Mouse (Mus musculus) granulocyte monocyte progenitor cell, adult 5-6 weeks (primary cell): Measurements from ENCODE around the gene Efhc1. TPM values are rescaled to one million over a fixed set of nuclear protein-coding genes. Genes with fewer than 3 reads are reported as not detected.

Source experiments
- total RNA-seq, 2 experiments: library from RNA; stranded (forward) in 1 of 2; stranded (reverse) in 1 of 2; fragments of 200-712, 200-1000 nt in 1 of 2; fragments of >200 nt in 1 of 2; fragmentation: Nextera tagmentation in 1 of 2; gene quantifications; 2 replicates each; pipeline ENCODE4 v1.2.3; 2014 to 2017

Efhc1 gene
- total RNA-seq, 2 experiments from 2014 or later, result 0.15 TPM; not detected in 1

Other genes with a start within 250 kb of the Efhc1 start
- gene Il17a, start 220.7 kb upstream of the Efhc1 start, total RNA-seq (2014; fragmentation: Nextera tagmentation), result not detected in 2 replicates
- not detected in 2 replicates for gene Il17a, start 220.7 kb upstream of the Efhc1 start, total RNA-seq (2017)
- gene Il17f, start 161.0 kb upstream of the Efhc1 start, total RNA-seq (2014; fragmentation: Nextera tagmentation), result not detected in 2 replicates
- not detected in 2 replicates for gene Il17f, start 161.0 kb upstream of the Efhc1 start, total RNA-seq (2017)
- gene Mcm3, start 131.3 kb upstream of the Efhc1 start, total RNA-seq (2014; fragmentation: Nextera tagmentation), result 499 and 569 TPM in 2 replicates
- 251 and 264 TPM in 2 replicates for gene Mcm3, start 131.3 kb upstream of the Efhc1 start, total RNA-seq (2017)
- 3.0 and 3.1 TPM in 2 replicates for gene Paqr8, start 61.0 kb upstream of the Efhc1 start, total RNA-seq (2014; fragmentation: Nextera tagmentation)
- gene Paqr8, start 61.0 kb upstream of the Efhc1 start, total RNA-seq (2017), result 2.6 and 2.9 TPM in 2 replicates
- gene Tram2, start 127.6 kb downstream of the Efhc1 start, total RNA-seq (2014; fragmentation: Nextera tagmentation), result 8.9 and 9.3 TPM in 2 replicates
- 2.2 and 4.0 TPM in 2 replicates for gene Tram2, start 127.6 kb downstream of the Efhc1 start, total RNA-seq (2017)